Mouse (Mus musculus) liver, adult 2 months (tissue): ENCODE data around the gene Sec14l4. TPM values are rescaled to one million over a fixed set of nuclear protein-coding genes. Genes with fewer than 3 reads are reported as not detected.

Experiments used
- DNase-seq: peaks from one replicate; pipeline ENCODE4 v3.0.0-alpha.2; 2011; ENCODE audit warnings: low read depth, low spot score; ENCODE audit errors: extremely low read depth
- H3K27ac ChIP-seq: fragments of 200-500 bp; replicated peaks from 2 replicates; pipeline ENCODE4 v1.5.1; 2012; ENCODE audit warnings: low read depth, mild to moderate bottlenecking, control low read depth, inconsistent platforms, low read length; ENCODE audit not compliant: insufficient read depth
- H3K27me3 ChIP-seq: fragments of 200-500 bp; 2 replicates; pipeline ENCODE4 v1.6.1; 2012; ENCODE audit warnings: mild to moderate bottlenecking, moderate library complexity, low read length, inconsistent platforms; ENCODE audit not compliant: control insufficient read depth, insufficient read depth
- H3K36me3 ChIP-seq: fragments of 200-500 bp; 2 replicates; pipeline ENCODE4 v1.6.1; 2012; ENCODE audit warnings: low read length, inconsistent platforms; ENCODE audit not compliant: control insufficient read depth, insufficient read depth
- H3K4me1 ChIP-seq: fragments of 200-500 bp; 2 replicates; pipeline ENCODE4 v1.6.1; 2011; ENCODE audit warnings: low read length; ENCODE audit not compliant: control insufficient read depth, insufficient read depth
- H3K4me3 ChIP-seq: fragments of 200-500 bp; 2 replicates; pipeline ENCODE4 v1.5.1; 2011; ENCODE audit warnings: low read depth, mild to moderate bottlenecking, control low read depth, low read length, moderate library complexity; ENCODE audit not compliant: insufficient read depth
- H3K79me2 ChIP-seq: fragments of 200-500 bp; 2 replicates; pipeline ENCODE4 v1.6.1; 2012; ENCODE audit warnings: inconsistent platforms, mild to moderate bottlenecking, low read length, moderate library complexity; ENCODE audit not compliant: control insufficient read depth, insufficient read depth
- H3K9ac ChIP-seq: fragments of 200-500 bp; 2 replicates; pipeline ENCODE4 v1.6.1; 2012; ENCODE audit warnings: low read depth, mild to moderate bottlenecking, control low read depth, inconsistent platforms, low read length
- CTCF ChIP-seq: fragments of 200-500 bp; IDR thresholded peaks from 2 replicates; pipeline ENCODE4 v1.5.1; 2011; ENCODE audit warnings: low read depth, low read length, control low read depth
- POLR2A ChIP-seq: fragments of 200-500 bp; IDR thresholded peaks from 2 replicates; pipeline ENCODE4 v1.6.1; 2011; ENCODE audit warnings: low read length, control low read depth; ENCODE audit not compliant: insufficient read depth; ENCODE audit errors: extremely low read depth
- WGBS: fragments of 180-500 bp; shearing (Covaris S2); methylation state at CpG from one replicate; pipeline ENCODE4 v1.1.7; 2018; 5-methylcytosine and 5-hydroxymethylcytosine counted together
- polyA plus RNA-seq: library from polyadenylated mRNA; depleted of rRNA; stranded (reverse); fragments of >200 nt; gene quantifications from 2 replicates; pipeline ENCODE4 v1.2.3, GENCODE M21; 2012
- total RNA-seq: library from RNA; depleted of rRNA; stranded (reverse); fragments of >200 nt; gene quantifications from 2 replicates; pipeline ENCODE4 v1.2.3, GENCODE M21; 2014

Gene Sec14l4
- total and polyA plus RNA-seq, 2 experiments: 92.9 to 97.5 TPM

DNA sequence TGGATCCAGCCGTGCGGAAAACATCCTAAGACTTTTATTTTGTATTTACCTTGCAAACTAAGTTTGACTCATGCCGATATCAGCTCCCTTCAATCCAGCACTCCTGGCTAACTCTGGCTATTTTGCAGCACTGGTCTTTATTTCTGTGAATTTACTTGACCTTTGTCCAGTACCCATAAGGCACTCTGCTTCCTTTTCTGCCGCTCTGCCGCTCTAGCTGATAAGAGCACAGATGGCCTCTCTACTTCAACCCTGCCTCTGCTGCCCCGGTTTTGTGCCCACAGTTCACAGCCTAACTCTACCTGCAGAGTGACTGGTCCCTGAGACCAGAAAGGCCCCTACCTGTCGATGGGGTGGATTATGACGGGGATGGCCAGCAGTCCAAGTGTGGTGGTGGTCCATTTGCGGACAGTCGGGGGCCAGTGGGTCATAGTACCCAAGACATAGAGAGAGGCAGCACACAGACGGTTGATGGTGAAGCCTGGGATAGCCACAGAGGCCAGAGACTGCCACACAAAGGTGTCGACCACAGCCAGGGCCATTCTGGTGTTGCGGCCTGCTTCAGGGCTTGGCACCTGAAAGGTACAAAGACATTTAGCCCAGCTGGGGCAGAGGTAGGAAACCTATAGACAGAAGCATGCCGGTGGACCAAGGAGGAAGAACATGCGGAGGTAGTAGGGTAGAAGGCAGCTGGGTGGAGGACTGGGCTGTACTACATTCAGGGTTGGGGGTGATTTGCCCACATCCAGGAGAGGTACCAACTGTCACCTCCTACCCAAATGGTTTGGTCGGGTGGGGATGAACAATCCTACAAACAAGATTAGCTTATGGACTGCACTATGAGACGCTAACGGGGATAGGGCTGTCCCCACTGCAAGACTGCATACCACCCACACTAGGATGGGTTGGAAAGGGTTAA, 62.5 kb downstream of the Sec14l4 start:
- Histone ChIP-seq H3K27ac (peak overlapping the region; percentile 66), H3K36me3 (peaks cover 26% of the 10 kb centered on the region; the same call in 1 of the 2 replicates), H3K9ac (peak overlapping the region; percentile 67)

GRCm38 (mm10) chr11:4094378-4095170, 63.3 kb downstream of the Sec14l4 start:
- 3% methylated on average over 24 of the region's 24 CpGs for WGBS
- H3K27ac ChIP-seq: peak overlapping the region; percentile 91
- TF ChIP-seq POLR2A: 0 out of 2 replicates have a peak, but pooled peaks have one; percentile 41
- TF ChIP-seq CTCF: peak; percentile 77

More for the DNA sequence above, 62.5 kb downstream of the Sec14l4 start:
- Histone ChIP-seq H3K79me2 (no peaks in the 10 kb centered on the region), H3K4me3 (peak overlapping the region; percentile 41), H3K27me3 (no peaks in the 10 kb centered on the region), H3K4me1 (peaks cover 12% of the 10 kb centered on the region)
- peak; percentile 86 for DNase-seq
- WGBS: 44% methylated on average over 18 of the region's 18 CpGs
- TF ChIP-seq POLR2A: no peak
- no peak for TF ChIP-seq CTCF

GRCm38 (mm10) chr11:4095171-4096053, 64.2 kb downstream of the Sec14l4 start, which contains the start of gene Mtfp1:
Gene Mtfp1 (minus strand): TSS chr11:4095445.
- DNase-seq: peak; percentile 77
- Histone ChIP-seq H3K9ac (peak within 1 kb of the TSS; percentile 74), H3K36me3 (peaks cover 39% of the 10 kb centered on the region), H3K27me3 (no peaks in the 10 kb centered on the region), H3K4me3 (peak within 1 kb of the TSS; percentile 76), H3K79me2 (no peaks in the 10 kb centered on the region), H3K27ac (peak within 1 kb of the TSS; percentile 91), H3K4me1 (peaks cover 12% of the 10 kb centered on the region)
- 3% methylated on average over 34 of the region's 34 CpGs for WGBS
- peak; percentile 15; the same call in 1 of the 2 replicates for TF ChIP-seq CTCF
- peak; percentile 37; the same call in 1 of the 2 replicates for TF ChIP-seq POLR2A

More at GRCm38 (mm10) chr11:4094378-4095170, 63.3 kb downstream of the Sec14l4 start:
- peak overlapping the region; percentile 74 for H3K9ac ChIP-seq
- no peaks in the 10 kb centered on the region for H3K79me2 ChIP-seq
- H3K27me3 ChIP-seq: no peaks in the 10 kb centered on the region
- peak overlapping the region; percentile 76 for H3K4me3 ChIP-seq
- peaks cover 34% of the 10 kb centered on the region for H3K36me3 ChIP-seq
- peaks cover 12% of the 10 kb centered on the region for H3K4me1 ChIP-seq
- peak; percentile 90 for DNase-seq

- Histone ChIP-seq H3K4me1 (peaks cover 12% of the 10 kb centered on the region), H3K79me2 (no peaks in the 10 kb centered on the region), H3K27ac (peak overlapping the region; percentile 86), H3K36me3 (peaks cover 36% of the 10 kb centered on the region), H3K9ac (peak overlapping the region; percentile 74), H3K27me3 (no peaks in the 10 kb centered on the region), H3K4me3 (peak overlapping the region; percentile 42)
- 2% methylated on average over 45 of the region's 45 CpGs for WGBS
- TF ChIP-seq CTCF: no peak
- 0 out of 2 replicates have a peak, but pooled peaks have one; percentile 26 for TF ChIP-seq POLR2A
- peak; percentile 94 for DNase-seq
These were observed 65.1 kb downstream of the Sec14l4 start for GRCm38 (mm10) chr11:4096054-4096984.
